Mouse (Mus musculus) midbrain, embryonic 11.5 days (tissue): ENCODE measurements around the gene Slc4a2. TPM values are rescaled to one million over a fixed set of nuclear protein-coding genes. Genes with fewer than 3 reads are reported as not detected.

Experiments
- ATAC-seq: fragments of 200-750 bp; cut with Nextera tagmentation; 2 replicates; pipeline ENCODE4 v1.8.0; 2017; ENCODE audit warnings: moderate TSS enrichment, moderate library complexity; ENCODE audit not compliant: low FRiP score
- DNase-seq: peaks from one replicate; pipeline ENCODE4 v3.0.0; 2015; ENCODE audit warnings: low spot score; ENCODE audit errors: missing footprints
- H3K27ac ChIP-seq: fragments of 300-500 bp; sonication (generic); 2 replicates; pipeline ENCODE4 v1.5.1; 2014; ENCODE audit warnings: low read depth, low read length
- H3K27me3 ChIP-seq: fragments of 300-500 bp; sonication (generic); 2 replicates; pipeline ENCODE4 v1.6.1; 2014; ENCODE audit warnings: mild to moderate bottlenecking, low read length, moderate library complexity, mixed read lengths; ENCODE audit not compliant: control insufficient read depth, insufficient read depth
- H3K36me3 ChIP-seq: fragments of 300-500 bp; sonication (generic); 2 replicates; pipeline ENCODE4 v1.6.1; 2014; ENCODE audit warnings: mild to moderate bottlenecking, low read length, moderate library complexity, mixed read lengths; ENCODE audit not compliant: control insufficient read depth, insufficient read depth
- H3K4me1 ChIP-seq: fragments of 300-500 bp; sonication (generic); 2 replicates; pipeline ENCODE4 v1.6.1; 2014; ENCODE audit warnings: low read length; ENCODE audit not compliant: control insufficient read depth, insufficient read depth
- H3K4me2 ChIP-seq: fragments of 300-500 bp; sonication (generic); 2 replicates; pipeline ENCODE4 v1.6.1; 2014; ENCODE audit warnings: mild to moderate bottlenecking, moderate library complexity
- H3K4me3 ChIP-seq: fragments of 300-500 bp; sonication (generic); 2 replicates; pipeline ENCODE4 v1.5.1; 2014; ENCODE audit warnings: low read depth, low read length
- H3K9ac ChIP-seq: fragments of 300-500 bp; sonication (generic); 2 replicates; pipeline ENCODE4 v1.6.1; 2014; ENCODE audit warnings: low read length
- H3K9me3 ChIP-seq: fragments of 300-500 bp; sonication (generic); 2 replicates; pipeline ENCODE4 v1.6.1; 2016; ENCODE audit warnings: low read length; ENCODE audit not compliant: control insufficient read depth
- WGBS: fragments of 180-500 bp; shearing (Covaris S2); extraction: QIAGEN DNeasy Blood & Tissue Kit; methylation state at CpG from one replicate; pipeline ENCODE4 v1.1.7; 2014; 5-methylcytosine and 5-hydroxymethylcytosine counted together
- polyA plus RNA-seq: library from polyadenylated mRNA; unstranded; fragments of >200 nt; fragmentation: Nextera tagmentation; extraction: Ambion mirVana; gene quantifications from 2 replicates; pipeline ENCODE4 v1.2.1, GENCODE M21; 2014

Slc4a2 gene
- polyA plus RNA-seq, 1 experiment from 2014 or later = 21.5 TPM

- 7% methylated on average over 4 of the region's 4 CpGs for WGBS
- DNase-seq = peak; percentile 98
- peaks cover 28% of the 10 kb centered on the region for H3K4me1 ChIP-seq
- no peaks in the 10 kb centered on the region for H3K9me3 ChIP-seq
- H3K9ac ChIP-seq = no peak overlapping the region
- peaks cover 35% of the 10 kb centered on the region for H3K36me3 ChIP-seq
- H3K27ac ChIP-seq = no peak overlapping the region
- no peak overlapping the region for H3K4me2 ChIP-seq
- no peak overlapping the region for H3K4me3 ChIP-seq
- H3K27me3 ChIP-seq = no peaks in the 10 kb centered on the region
- ATAC-seq = peak; percentile 63
These were observed 58.0 kb downstream of the Slc4a2 start for GRCm38 (mm10) chr5:24481647-24482046.

GRCm38 (mm10) chr5:24482247-24483079 lies 58.8 kb downstream of the Slc4a2 start:
- Histone ChIP-seq H3K4me2 (peak overlapping the region; percentile 19; the same call in 1 of the 2 replicates), H3K4me3 (no peak overlapping the region), H3K27me3 (no peaks in the 10 kb centered on the region), H3K4me1 (peaks cover 28% of the 10 kb centered on the region), H3K9ac (peak overlapping the region; percentile 36; the same call in 1 of the 2 replicates), H3K36me3 (peaks cover 36% of the 10 kb centered on the region), H3K27ac (no peak overlapping the region; the same call in 1 of the 2 replicates), H3K9me3 (no peaks in the 10 kb centered on the region)
- 30% methylated on average over 41 of the region's 41 CpGs for WGBS
- ATAC-seq (peak; percentile 12; the same call in 1 of the 2 replicates), DNase-seq (peak; percentile 88)

- Histone ChIP-seq H3K4me2 (no peak overlapping the region), H3K4me1 (peaks cover 28% of the 10 kb centered on the region), H3K36me3 (peaks cover 33% of the 10 kb centered on the region), H3K9me3 (no peaks in the 10 kb centered on the region), H3K9ac (no peak overlapping the region), H3K4me3 (no peak overlapping the region), H3K27ac (no peak overlapping the region), H3K27me3 (no peaks in the 10 kb centered on the region)
- DNase-seq = peak; percentile 95
- ATAC-seq = peak; percentile 34
- 19% methylated on average over 11 of the region's 11 CpGs for WGBS
These were observed 59.7 kb downstream of the Slc4a2 start for GRCm38 (mm10) chr5:24483326-24483725.

GRCm38 (mm10) chr5:24484963-24485362 lies 61.3 kb downstream of the Slc4a2 start:
- Histone ChIP-seq H3K9ac (peak overlapping the region; percentile 20; the same call in 1 of the 2 replicates), H3K4me2 (peak overlapping the region; percentile 25; the same call in 1 of the 2 replicates), H3K4me1 (peaks cover 28% of the 10 kb centered on the region), H3K27me3 (no peaks in the 10 kb centered on the region), H3K4me3 (no peak overlapping the region), H3K36me3 (peaks cover 28% of the 10 kb centered on the region; the same call in 1 of the 2 replicates), H3K27ac (no peak overlapping the region), H3K9me3 (no peaks in the 10 kb centered on the region)
- DNase-seq (peak; percentile 87), ATAC-seq (peak; percentile 14; the same call in 1 of the 2 replicates)
- WGBS = 16% methylated on average over 22 of the region's 22 CpGs

GRCm38 (mm10) chr5:24486097-24486496 lies 62.5 kb downstream of the Slc4a2 start:
- Histone ChIP-seq H3K27me3 (no peaks in the 10 kb centered on the region), H3K9ac (no peak overlapping the region), H3K9me3 (no peaks in the 10 kb centered on the region), H3K36me3 (peaks cover 25% of the 10 kb centered on the region; the same call in 1 of the 2 replicates), H3K4me2 (no peak overlapping the region), H3K4me3 (no peak overlapping the region), H3K4me1 (peaks cover 24% of the 10 kb centered on the region), H3K27ac (no peak overlapping the region)
- ATAC-seq (peak; percentile 1; the same call in 1 of the 2 replicates), DNase-seq (peak; percentile 99)
- WGBS = 3% methylated on average over 8 of the region's 8 CpGs

GRCm38 (mm10) chr5:24486738-24487137 lies 63.1 kb downstream of the Slc4a2 start:
- peaks cover 30% of the 10 kb centered on the region; the same call in 1 of the 2 replicates for H3K36me3 ChIP-seq

GRCm38 (mm10) chr5:24490413-24490920 lies 66.8 kb downstream of the Slc4a2 start:
- DNase-seq = no peak
- peaks cover 28% of the 10 kb centered on the region for H3K36me3 ChIP-seq
- no peak overlapping the region for H3K4me3 ChIP-seq
- no peaks in the 10 kb centered on the region for H3K9me3 ChIP-seq
- no peak overlapping the region for H3K9ac ChIP-seq
- peaks cover 1% of the 10 kb centered on the region; the same call in 1 of the 2 replicates for H3K4me1 ChIP-seq
- WGBS = 90% methylated on average over 14 of the region's 14 CpGs
- no peaks in the 10 kb centered on the region for H3K27me3 ChIP-seq
- no peak for ATAC-seq
- H3K4me2 ChIP-seq = no peak overlapping the region
- H3K27ac ChIP-seq = no peak overlapping the region

More at GRCm38 (mm10) chr5:24486738-24487137, 63.1 kb downstream of the Slc4a2 start:
- WGBS = 93% methylated on average over 5 of the region's 5 CpGs
- Histone ChIP-seq H3K9me3 (no peaks in the 10 kb centered on the region), H3K4me3 (no peak overlapping the region), H3K4me1 (peaks cover 18% of the 10 kb centered on the region), H3K27me3 (no peaks in the 10 kb centered on the region), H3K4me2 (no peak overlapping the region), H3K9ac (no peak overlapping the region), H3K27ac (no peak overlapping the region)
- DNase-seq = no peak
- ATAC-seq = no peak
